Mouse (Mus musculus) olfactory bulb, adult 2 months (tissue): ENCODE data around the gene Gm10135.

Experiments
- CTCF ChIP-seq: fragments of 200-500 bp; IDR thresholded peaks from 2 replicates; pipeline ENCODE4 v1.5.1; 2012; ENCODE audit warnings: low read depth, mild to moderate bottlenecking, low read length, moderate library complexity; ENCODE audit not compliant: insufficient read depth
- POLR2A ChIP-seq: fragments of 200-500 bp; IDR thresholded peaks from 2 replicates; pipeline ENCODE4 v1.6.1; 2012; ENCODE audit warnings: mild to moderate bottlenecking, low read depth, low read length, moderate library complexity; ENCODE audit not compliant: insufficient read depth

DNA sequence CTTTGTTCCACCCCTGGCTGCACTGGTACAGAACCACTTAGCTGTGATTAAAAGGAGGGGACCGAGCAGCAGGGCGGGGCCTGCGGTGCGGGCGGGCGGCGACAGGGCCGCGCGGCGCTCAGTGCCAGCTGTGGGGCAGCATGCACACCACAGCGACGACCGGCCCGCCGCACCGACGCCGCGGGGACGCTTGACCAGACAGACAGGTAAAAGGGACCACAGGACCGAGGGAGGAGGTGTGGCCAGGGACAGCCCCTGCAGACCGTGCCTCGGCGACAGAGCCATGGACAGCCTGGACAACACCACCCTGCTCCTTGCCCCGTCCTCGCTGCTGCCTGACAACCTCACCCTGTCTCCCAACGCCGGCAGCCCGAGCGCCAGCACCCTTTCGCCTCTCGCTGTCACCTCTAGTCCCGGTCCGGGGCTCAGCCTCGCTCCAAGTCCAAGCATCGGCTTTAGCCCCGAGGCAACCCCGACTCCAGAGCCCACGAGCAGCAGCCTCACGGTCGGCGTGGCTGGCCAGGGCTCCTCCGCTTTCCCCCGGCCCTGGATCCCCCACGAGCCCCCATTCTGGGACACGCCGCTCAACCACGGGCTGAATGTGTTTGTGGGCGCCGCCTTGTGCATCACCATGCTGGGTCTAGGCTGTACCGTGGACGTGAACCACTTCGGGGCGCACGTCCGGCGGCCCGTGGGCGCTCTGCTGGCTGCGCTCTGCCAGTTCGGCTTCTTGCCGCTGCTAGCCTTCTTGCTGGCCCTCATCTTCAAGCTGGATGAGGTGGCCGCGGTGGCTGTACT lies 32.5 kb upstream of the Gm10135 start, which contains the start of gene Slc10a4:
- no peak for TF ChIP-seq CTCF
- no peak for TF ChIP-seq POLR2A
